Mouse (Mus musculus) heart, embryonic 11.5 days (tissue): Measurements from ENCODE around the gene Eif4e3. TPM values are rescaled to one million over a fixed set of nuclear protein-coding genes. Genes with fewer than 3 reads are reported as not detected.

Source experiments
- ATAC-seq: fragments of 200-750 bp; cut with Nextera tagmentation; replicated peaks from 2 replicates; pipeline ENCODE4 v1.8.0; 2017; ENCODE audit warnings: moderate library complexity; ENCODE audit not compliant: insufficient number of reproducible peaks, low FRiP score, low TSS enrichment
- H3K27ac ChIP-seq: fragments of 300-500 bp; sonication (generic); 2 replicates; pipeline ENCODE4 v1.5.1; 2014; ENCODE audit warnings: mild to moderate bottlenecking, low read depth, low read length
- H3K27me3 ChIP-seq: fragments of 300-500 bp; sonication (generic); 2 replicates; pipeline ENCODE4 v1.6.1; 2014; ENCODE audit warnings: mild to moderate bottlenecking, low read length, mixed read lengths; ENCODE audit not compliant: control insufficient read depth, insufficient read depth
- H3K36me3 ChIP-seq: fragments of 300-500 bp; sonication (generic); 2 replicates; pipeline ENCODE4 v1.6.1; 2014; ENCODE audit warnings: mild to moderate bottlenecking, low read length, moderate library complexity, mixed read lengths; ENCODE audit not compliant: control insufficient read depth, insufficient read depth
- H3K4me1 ChIP-seq: fragments of 300-500 bp; sonication (generic); 2 replicates; pipeline ENCODE4 v1.6.1; 2014; ENCODE audit warnings: low read length; ENCODE audit not compliant: control insufficient read depth, insufficient read depth
- H3K4me2 ChIP-seq: fragments of 300-500 bp; sonication (generic); 2 replicates; pipeline ENCODE4 v1.6.1; 2014; ENCODE audit warnings: mild to moderate bottlenecking, moderate library complexity
- H3K4me3 ChIP-seq: fragments of 300-500 bp; sonication (generic); 2 replicates; pipeline ENCODE4 v1.5.1; 2014; ENCODE audit warnings: low read depth, low read length
- H3K9ac ChIP-seq: fragments of 300-500 bp; sonication (generic); 2 replicates; pipeline ENCODE4 v1.6.1; 2014; ENCODE audit warnings: mild to moderate bottlenecking, low read depth, low read length, moderate library complexity
- H3K9me3 ChIP-seq: fragments of 300-500 bp; sonication (generic); replicated peaks from 2 replicates; pipeline ENCODE4 v1.6.1; 2016; ENCODE audit warnings: low read length; ENCODE audit not compliant: control insufficient read depth
- WGBS: fragments of 180-500 bp; shearing (Covaris S2); extraction: QIAGEN DNeasy Blood & Tissue Kit; methylation state at CpG from one replicate; pipeline ENCODE4 v1.1.7; 2014; ENCODE audit not compliant: insufficient replicate concordance; 5-methylcytosine and 5-hydroxymethylcytosine counted together
- polyA plus RNA-seq: library from polyadenylated mRNA; unstranded; fragments of >200 nt; fragmentation: Nextera tagmentation; extraction: Ambion mirVana; gene quantifications from 2 replicates; pipeline ENCODE4 v1.2.1, GENCODE M21; 2014

The Eif4e3 gene
- polyA plus RNA-seq: 5.8 and 6.1 TPM in 2 replicates

GRCm38 (mm10) chr6:99666318-99667171, at the start of gene Eif4e3, which contains the start of gene Gm20696:
Eif4e3 (minus strand) TSS chr6:99666771.
Gm20696 (minus strand) TSS chr6:99666797.
- Histone ChIP-seq H3K9ac (peak within 1 kb of the TSS; percentile 87), H3K4me3 (peak within 1 kb of the TSS; percentile 69), H3K27me3 (peaks cover 18% of the 10 kb centered on the region; the same call in 1 of the 2 replicates), H3K27ac (no peak within 1 kb of the TSS; the same call in 1 of the 2 replicates), H3K36me3 (no peaks in the 10 kb centered on the region), H3K4me1 (no peaks in the 10 kb centered on the region), H3K9me3 (no peaks in the 10 kb centered on the region), H3K4me2 (peak within 1 kb of the TSS; percentile 92)
- WGBS: under 1% methylated on average over 33 of the region's 75 CpGs
- peak; percentile 71 for ATAC-seq

DNA sequence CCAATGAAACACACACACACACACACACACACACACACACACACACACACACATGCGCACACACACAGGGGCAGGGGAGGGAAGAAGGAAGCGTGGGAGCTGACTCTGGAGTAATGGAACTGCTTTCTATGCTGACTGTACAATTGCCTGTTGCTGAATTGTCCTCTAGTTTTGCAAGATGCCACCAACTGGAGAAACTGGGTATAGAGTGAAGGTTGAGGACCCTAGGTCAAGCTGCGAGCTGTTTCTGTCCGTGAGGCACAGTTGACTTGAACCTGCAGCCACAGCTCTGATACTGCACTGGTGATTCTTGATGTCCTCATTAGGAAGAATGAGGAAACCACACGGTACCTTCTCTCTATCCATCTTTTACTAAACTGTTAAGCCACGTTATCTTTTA, 49.3 kb upstream of the Eif4e3 start:
- Histone ChIP-seq H3K36me3 (no peaks in the 10 kb centered on the region), H3K9ac (no peak overlapping the region), H3K9me3 (no peaks in the 10 kb centered on the region), H3K27ac (no peak overlapping the region), H3K4me3 (no peak overlapping the region), H3K4me1 (no peaks in the 10 kb centered on the region), H3K27me3 (0 out of 2 replicates have a peak, but pooled peaks cover 2% of the 10 kb centered on the region), H3K4me2 (no peak overlapping the region)
- 64% methylated on average over 6 of the region's 6 CpGs for WGBS
- no peak for ATAC-seq

GRCm38 (mm10) chr6:99715191-99715590, 48.6 kb upstream of the Eif4e3 start:
- no peak for ATAC-seq
- Histone ChIP-seq H3K4me3 (no peak overlapping the region), H3K27me3 (0 out of 2 replicates have a peak, but pooled peaks cover 2% of the 10 kb centered on the region), H3K9ac (no peak overlapping the region), H3K4me1 (no peaks in the 10 kb centered on the region), H3K4me2 (no peak overlapping the region), H3K36me3 (no peaks in the 10 kb centered on the region), H3K27ac (no peak overlapping the region), H3K9me3 (no peaks in the 10 kb centered on the region)
- 49% methylated on average over 6 of the region's 6 CpGs for WGBS

GRCm38 (mm10) chr6:99713256-99713655, 46.7 kb upstream of the Eif4e3 start:
- no peak overlapping the region for H3K27ac ChIP-seq
- H3K9ac ChIP-seq: no peak overlapping the region
- H3K4me3 ChIP-seq: no peak overlapping the region
- H3K27me3 ChIP-seq: 0 out of 2 replicates have a peak, but pooled peaks cover 3% of the 10 kb centered on the region
- no peak for ATAC-seq
- no peak overlapping the region for H3K4me2 ChIP-seq
- 78% methylated on average over 5 of the region's 5 CpGs for WGBS
- no peaks in the 10 kb centered on the region for H3K4me1 ChIP-seq
- no peaks in the 10 kb centered on the region for H3K36me3 ChIP-seq
- no peaks in the 10 kb centered on the region for H3K9me3 ChIP-seq

GRCm38 (mm10) chr6:99711576-99712101, 45.1 kb upstream of the Eif4e3 start:
- no peak overlapping the region for H3K4me3 ChIP-seq
- ATAC-seq: no peak
- H3K36me3 ChIP-seq: no peaks in the 10 kb centered on the region
- H3K27ac ChIP-seq: no peak overlapping the region
- H3K4me2 ChIP-seq: no peak overlapping the region
- no peaks in the 10 kb centered on the region for H3K9me3 ChIP-seq
- no peak overlapping the region for H3K9ac ChIP-seq
- H3K4me1 ChIP-seq: no peaks in the 10 kb centered on the region
- 63% methylated on average over 11 of the region's 11 CpGs for WGBS
- 0 out of 2 replicates have a peak, but pooled peaks cover 4% of the 10 kb centered on the region for H3K27me3 ChIP-seq

DNA sequence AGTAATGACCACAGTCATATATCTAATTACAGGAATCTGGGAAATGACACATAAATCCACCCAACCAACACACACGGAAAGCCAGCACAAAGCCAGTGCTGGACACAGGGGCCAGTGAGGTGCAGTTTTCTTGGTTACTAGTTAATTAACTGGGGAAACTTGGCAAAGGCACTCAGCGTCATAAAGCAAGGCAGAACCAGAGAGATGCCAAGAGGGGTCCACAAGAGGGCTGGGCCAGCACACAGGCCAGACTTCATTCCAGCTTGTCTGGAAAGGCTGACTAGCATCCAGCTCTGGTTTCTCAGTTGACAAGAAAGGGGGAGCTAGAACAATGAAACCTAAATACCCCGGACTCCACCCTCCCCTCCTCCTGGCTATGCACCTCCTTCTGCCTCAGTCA, 33.9 kb upstream of the Eif4e3 start:
- 64% methylated on average over 3 of the region's 3 CpGs for WGBS
- Histone ChIP-seq H3K27ac (no peak overlapping the region), H3K27me3 (peaks cover 25% of the 10 kb centered on the region), H3K4me2 (no peak overlapping the region), H3K4me1 (no peaks in the 10 kb centered on the region), H3K36me3 (no peaks in the 10 kb centered on the region), H3K9me3 (no peaks in the 10 kb centered on the region), H3K4me3 (no peak overlapping the region), H3K9ac (no peak overlapping the region)
- no peak for ATAC-seq

- H3K9me3 ChIP-seq: no peaks in the 10 kb centered on the region
- H3K4me3 ChIP-seq: peak overlapping the region; percentile 77
- WGBS: 1% methylated on average over 106 of the region's 110 CpGs
- no peak overlapping the region for H3K27ac ChIP-seq
- H3K27me3 ChIP-seq: peaks cover 80% of the 10 kb centered on the region
- peak overlapping the region; percentile 85 for H3K4me2 ChIP-seq
- peak overlapping the region; percentile 72 for H3K9ac ChIP-seq
- no peaks in the 10 kb centered on the region for H3K36me3 ChIP-seq
- H3K4me1 ChIP-seq: peaks cover 4% of the 10 kb centered on the region; the same call in 1 of the 2 replicates
- peak; percentile 18; the same call in 1 of the 2 replicates for ATAC-seq
Measured at GRCm38 (mm10) chr6:99692916-99693841, 26.6 kb upstream of the Eif4e3 start.
